Mouse (Mus musculus): ENCODE measurements around the gene Fam83e. TPM values are rescaled to one million over a fixed set of nuclear protein-coding genes. Genes with fewer than 3 reads are reported as not detected.

Gene Fam83e
- polyA plus RNA-seq, 1 experiment from 2014 or later, result 19.7 TPM

GRCm38 (mm10) chr7:45703521-45704033, 17.4 kb upstream of the Fam83e start:
- peaks cover 21% of the 10 kb centered on the region for H3K27me3 ChIP-seq (replicated peaks)
- H3K9me3 ChIP-seq, result no peaks in the 10 kb centered on the region
- H3K4me1 ChIP-seq (replicated peaks), result peaks cover 52% of the 10 kb centered on the region
- peak overlapping the region; percentile 14; the same call in 1 of the 2 replicates for H3K4me3 ChIP-seq (replicated peaks)
- H3K9ac ChIP-seq, result peak overlapping the region; percentile 27; the same call in 1 of the 2 replicates
- peak overlapping the region; percentile 80 for H3K27ac ChIP-seq
- H3K4me2 ChIP-seq (replicated peaks), result peak overlapping the region; percentile 99
- WGBS, result 44% methylated on average over 12 of the region's 12 CpGs
- no peak for ATAC-seq
- H3K36me3 ChIP-seq, result no peaks in the 10 kb centered on the region

DNA sequence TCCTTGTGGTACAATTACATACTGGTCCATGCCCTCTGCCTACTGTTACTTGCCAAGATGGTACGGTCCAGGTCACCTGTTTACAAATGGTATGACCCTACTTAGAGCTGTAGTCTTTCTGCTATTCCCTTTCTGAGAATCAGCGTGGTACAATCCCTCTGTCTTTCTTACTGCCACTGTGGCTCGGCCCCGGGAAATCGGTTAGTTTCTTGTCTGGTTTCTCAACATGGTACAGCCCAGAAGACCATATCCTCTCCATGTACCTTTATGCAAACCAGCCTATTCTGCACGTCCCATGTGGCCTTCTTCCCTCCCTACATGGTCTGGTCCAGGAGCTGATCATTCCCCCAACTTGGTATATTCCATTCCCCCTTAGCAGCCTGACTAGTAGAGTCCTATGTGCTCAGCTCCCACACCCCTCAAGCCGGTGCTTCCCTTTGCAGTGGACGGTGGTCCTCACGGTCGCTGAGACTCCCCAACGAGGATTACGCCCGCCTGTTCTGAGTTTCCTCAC, 16.9 kb upstream of the Fam83e start:
- H3K27ac ChIP-seq, result peak overlapping the region; percentile 80
- ATAC-seq, result peak; percentile 57
- H3K9ac ChIP-seq, result peak overlapping the region; percentile 27; the same call in 1 of the 2 replicates
- WGBS, result under 1% methylated on average over 13 of the region's 13 CpGs
- H3K9me3 ChIP-seq, result no peaks in the 10 kb centered on the region
- peaks cover 55% of the 10 kb centered on the region for H3K4me1 ChIP-seq (replicated peaks)
- peaks cover 16% of the 10 kb centered on the region for H3K27me3 ChIP-seq (replicated peaks)
- no peaks in the 10 kb centered on the region for H3K36me3 ChIP-seq
- H3K4me3 ChIP-seq (replicated peaks), result peak overlapping the region; percentile 67
- peak overlapping the region; percentile 99 for H3K4me2 ChIP-seq (replicated peaks)

- H3K9me3 ChIP-seq, result no peaks in the 10 kb centered on the region
- under 1% methylated on average over 36 of the region's 36 CpGs for WGBS
- H3K4me1 ChIP-seq (replicated peaks), result peaks cover 57% of the 10 kb centered on the region
- H3K9ac ChIP-seq, result peak within 1 kb of the TSS; percentile 78
- ATAC-seq, result peak; percentile 84
- H3K36me3 ChIP-seq, result no peaks in the 10 kb centered on the region
- peak within 1 kb of the TSS; percentile 83 for H3K27ac ChIP-seq
- peak within 1 kb of the TSS; percentile 67 for H3K4me3 ChIP-seq (replicated peaks)
- peaks cover 8% of the 10 kb centered on the region for H3K27me3 ChIP-seq (replicated peaks)
- peak within 1 kb of the TSS; percentile 99 for H3K4me2 ChIP-seq (replicated peaks)
Measured at GRCm38 (mm10) chr7:45704730-45705442, 16.1 kb upstream of the Fam83e start, which contains the start of gene Dbp. Gene Dbp, plus strand, starts transcription at chr7:45705088.

DNA sequence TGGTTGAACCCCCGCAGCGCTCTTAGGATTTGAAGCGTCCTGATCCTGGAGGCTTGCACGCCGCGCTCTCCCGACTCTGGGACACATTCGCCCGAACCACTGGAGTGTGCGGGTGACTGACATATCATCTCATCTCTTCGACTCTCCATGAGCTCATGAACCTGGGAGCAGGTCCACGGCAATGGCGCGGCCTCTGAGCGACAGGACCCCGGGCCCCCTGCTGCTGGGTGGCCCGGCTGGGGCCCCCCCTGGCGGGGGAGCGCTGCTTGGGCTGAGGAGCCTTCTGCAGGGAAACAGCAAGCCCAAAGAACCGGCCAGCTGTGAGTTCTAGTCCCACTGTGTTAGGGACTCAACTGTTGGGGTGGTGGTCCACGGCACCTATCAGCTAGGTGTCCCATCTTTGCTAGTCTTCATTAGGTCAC, 15.6 kb upstream of the Fam83e start:
- under 1% methylated on average over 21 of the region's 21 CpGs for WGBS
- no peaks in the 10 kb centered on the region for H3K36me3 ChIP-seq
- peak overlapping the region; percentile 83 for H3K27ac ChIP-seq
- H3K4me1 ChIP-seq (replicated peaks), result peaks cover 55% of the 10 kb centered on the region
- peaks cover 3% of the 10 kb centered on the region for H3K27me3 ChIP-seq (replicated peaks)
- H3K4me3 ChIP-seq (replicated peaks), result peak overlapping the region; percentile 67
- H3K9me3 ChIP-seq, result no peaks in the 10 kb centered on the region
- peak overlapping the region; percentile 99 for H3K4me2 ChIP-seq (replicated peaks)
- peak overlapping the region; percentile 78 for H3K9ac ChIP-seq
- ATAC-seq, result no peak

GRCm38 (mm10) chr7:45705873-45706281, 15.1 kb upstream of the Fam83e start:
- Histone ChIP-seq H3K4me2 (replicated peaks) (peak overlapping the region; percentile 99), H3K9ac (peak overlapping the region; percentile 78), H3K4me3 (replicated peaks) (peak overlapping the region; percentile 67), H3K27me3 (replicated peaks) (no peaks in the 10 kb centered on the region), H3K27ac (0 out of 2 replicates have a peak overlapping the region, but pooled peaks have one; percentile 83), H3K9me3 (no peaks in the 10 kb centered on the region), H3K36me3 (0 out of 2 replicates have a peak, but pooled peaks cover 4% of the 10 kb centered on the region), H3K4me1 (replicated peaks) (peaks cover 57% of the 10 kb centered on the region)
- 0 out of 2 replicates have a peak, but pooled peaks have one; percentile 11 for ATAC-seq
- WGBS, result 0% methylated on average over 7 of the region's 7 CpGs

- Histone ChIP-seq H3K4me1 (replicated peaks) (peaks cover 59% of the 10 kb centered on the region), H3K4me3 (replicated peaks) (peak overlapping the region; percentile 67), H3K27me3 (replicated peaks) (no peaks in the 10 kb centered on the region), H3K27ac (peak overlapping the region; percentile 83), H3K9ac (peak overlapping the region; percentile 78), H3K9me3 (no peaks in the 10 kb centered on the region), H3K4me2 (replicated peaks) (peak overlapping the region; percentile 99), H3K36me3 (peaks cover 13% of the 10 kb centered on the region)
- WGBS, result under 1% methylated on average over 45 of the region's 45 CpGs
- peak; percentile 12 for ATAC-seq
Measured at GRCm38 (mm10) chr7:45706721-45707241, 14.2 kb upstream of the Fam83e start.

DNA sequence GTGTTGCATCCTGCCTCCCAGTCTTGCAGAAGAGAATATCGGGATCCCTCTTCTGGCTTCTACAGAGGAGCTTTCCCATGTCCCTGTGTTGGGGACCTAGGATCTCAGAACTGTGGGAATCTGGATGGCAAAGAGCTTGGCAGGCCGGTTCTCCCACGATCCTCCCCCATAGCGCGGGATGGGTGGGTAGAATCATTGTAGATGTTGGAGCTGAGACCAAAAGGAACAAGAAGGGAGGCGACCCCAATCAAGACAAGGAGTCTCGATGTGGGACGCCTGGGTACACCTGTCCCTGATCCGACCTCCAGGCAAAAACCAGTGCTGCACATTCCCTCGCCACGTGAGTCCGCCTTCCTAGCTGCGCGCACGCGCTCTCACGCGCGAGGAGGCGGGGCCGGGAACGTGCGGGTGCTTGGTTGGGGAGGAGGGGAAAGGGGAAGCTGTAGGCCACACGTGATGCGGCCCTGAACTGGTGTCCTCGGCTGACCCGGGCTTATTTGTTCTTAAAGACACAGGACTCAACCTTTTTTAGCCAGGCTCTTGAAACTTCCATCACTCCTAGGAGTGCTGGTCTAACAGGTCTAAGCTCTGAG, 13.5 kb upstream of the Fam83e start:
- Histone ChIP-seq H3K9ac (peak overlapping the region; percentile 31), H3K9me3 (no peaks in the 10 kb centered on the region), H3K4me3 (replicated peaks) (peak overlapping the region; percentile 67), H3K4me1 (replicated peaks) (peaks cover 63% of the 10 kb centered on the region), H3K27ac (peak overlapping the region; percentile 83), H3K27me3 (replicated peaks) (no peaks in the 10 kb centered on the region), H3K4me2 (replicated peaks) (peak overlapping the region; percentile 99), H3K36me3 (peaks cover 17% of the 10 kb centered on the region)
- peak; percentile 12 for ATAC-seq
- under 1% methylated on average over 27 of the region's 27 CpGs for WGBS

DNA sequence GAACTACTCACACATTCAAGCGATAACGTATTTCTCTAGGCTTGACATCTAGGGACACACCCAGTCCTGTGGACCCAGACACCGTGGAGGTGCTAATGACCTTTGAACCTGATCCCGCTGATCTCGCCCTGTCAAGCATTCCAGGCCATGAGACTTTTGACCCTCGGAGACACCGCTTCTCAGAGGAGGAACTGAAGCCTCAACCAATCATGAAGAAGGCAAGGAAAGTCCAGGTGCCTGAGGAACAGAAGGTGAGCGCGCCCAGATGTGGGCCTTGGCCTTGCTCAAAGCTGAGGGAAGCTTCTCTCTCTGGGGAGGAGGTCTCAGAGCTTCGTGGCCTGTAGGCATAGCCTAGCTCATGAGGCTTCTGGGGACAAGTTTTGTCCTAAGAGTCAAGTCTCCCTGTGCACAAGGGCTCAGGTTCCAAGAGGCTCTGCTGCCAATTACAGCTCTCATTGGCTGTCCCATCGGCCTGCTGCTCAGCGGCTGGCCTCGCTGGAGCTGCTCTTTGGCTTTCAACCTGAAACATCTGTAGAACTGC, 12.7 kb upstream of the Fam83e start:
- H3K4me1 ChIP-seq (replicated peaks), result peaks cover 68% of the 10 kb centered on the region

GRCm38 (mm10) chr7:45709036-45709435, 12.0 kb upstream of the Fam83e start:
- Histone ChIP-seq H3K36me3 (peaks cover 25% of the 10 kb centered on the region), H3K9me3 (no peaks in the 10 kb centered on the region), H3K27me3 (replicated peaks) (no peaks in the 10 kb centered on the region), H3K27ac (0 out of 2 replicates have a peak overlapping the region, but pooled peaks have one; percentile 83), H3K4me3 (replicated peaks) (no peak overlapping the region), H3K4me2 (replicated peaks) (peak overlapping the region; percentile 99; the same call in 1 of the 2 replicates), H3K4me1 (replicated peaks) (peaks cover 66% of the 10 kb centered on the region), H3K9ac (no peak overlapping the region)
- 41% methylated on average over 6 of the region's 6 CpGs for WGBS
- no peak for ATAC-seq

More for the DNA sequence above, 12.7 kb upstream of the Fam83e start:
- H3K27me3 ChIP-seq (replicated peaks), result no peaks in the 10 kb centered on the region
- H3K4me2 ChIP-seq (replicated peaks), result peak overlapping the region; percentile 99
- H3K36me3 ChIP-seq, result peaks cover 23% of the 10 kb centered on the region
- H3K4me3 ChIP-seq (replicated peaks), result no peak overlapping the region
- H3K9me3 ChIP-seq, result no peaks in the 10 kb centered on the region
- H3K9ac ChIP-seq, result no peak overlapping the region
- peak overlapping the region; percentile 83 for H3K27ac ChIP-seq
- 28% methylated on average over 13 of the region's 13 CpGs for WGBS
- peak; percentile 11 for ATAC-seq

- Histone ChIP-seq H3K4me2 (replicated peaks) (no peak overlapping the region), H3K27me3 (replicated peaks) (no peaks in the 10 kb centered on the region), H3K9me3 (no peaks in the 10 kb centered on the region), H3K9ac (no peak overlapping the region), H3K27ac (peak overlapping the region; percentile 30; the same call in 1 of the 2 replicates), H3K36me3 (peaks cover 25% of the 10 kb centered on the region), H3K4me1 (replicated peaks) (peaks cover 72% of the 10 kb centered on the region), H3K4me3 (replicated peaks) (no peak overlapping the region)
- ATAC-seq, result no peak
- 70% methylated on average over 14 of the region's 14 CpGs for WGBS
Measured at GRCm38 (mm10) chr7:45709677-45710355, 11.2 kb upstream of the Fam83e start.

GRCm38 (mm10) chr7:45710477-45711191, 10.4 kb upstream of the Fam83e start:
- Histone ChIP-seq H3K9ac (no peak overlapping the region), H3K4me2 (replicated peaks) (no peak overlapping the region), H3K36me3 (peaks cover 25% of the 10 kb centered on the region), H3K4me3 (replicated peaks) (no peak overlapping the region), H3K27ac (no peak overlapping the region; the same call in 1 of the 2 replicates), H3K27me3 (replicated peaks) (no peaks in the 10 kb centered on the region), H3K4me1 (replicated peaks) (peaks cover 70% of the 10 kb centered on the region), H3K9me3 (no peaks in the 10 kb centered on the region)
- 92% methylated on average over 20 of the region's 20 CpGs for WGBS
- no peak for ATAC-seq
